ENCODE assay signal across 21 mouse cellular contexts in the genomic region with DNA sequence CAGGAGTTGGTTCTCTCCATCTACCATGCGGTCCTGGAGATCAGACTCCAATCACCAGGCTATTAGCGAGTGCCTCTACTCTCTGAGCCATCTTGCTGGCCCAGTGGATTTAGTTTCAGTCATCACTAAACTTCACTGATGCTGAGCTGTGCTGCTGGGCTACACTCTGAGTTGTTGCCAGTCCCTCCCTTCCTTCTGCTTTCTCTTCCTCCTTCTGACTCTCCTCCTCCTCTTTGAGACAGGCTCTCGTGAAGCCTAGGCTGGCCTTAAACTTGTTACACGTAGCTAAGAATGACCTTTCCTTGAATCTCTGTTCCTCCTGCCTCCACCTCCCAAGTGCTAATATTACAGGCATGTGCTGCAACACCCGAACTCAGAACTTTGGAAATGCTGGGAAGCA. TPM values are rescaled to one million over a fixed set of nuclear protein-coding genes. Genes with fewer than 3 reads are reported as not detected.
DNase-seq lines count a peak whose midpoint lies in the region; ATAC-seq lines count a peak whose summit lies in the region.
"Had no signal": no experiment of that assay in that cellular context is flagged by ENCODE, and none has a peak within 500 bp of the region (broad histone marks: within the 10 kb centered on the region; RNA-seq: fewer than 3 reads in every experiment).

No protein-coding gene starts in this region.

- intact Hi-C loops in heart, postnatal 14 days (cut with DNase I), result no loop called here

- DNase-seq in A20 (ENCODE audit: low read depth, low spot score), result peak; percentile 34
- no peak for DNase-seq in thymus, postnatal 14 days
- DNase-seq in kidney, postnatal 36 days, result no peak
- DNase-seq in heart, postnatal 14 days, result no peak
- DNase-seq: adrenal gland, adult 2 months; adrenal gland, postnatal 10 days; adrenal gland, postnatal 25 days; B cell, adult 2 months; cerebellum, adult 11 months; cerebellum, adult 18-20 months; cerebellum, adult 8-10 months; cerebellum, adult 9-11 months; cerebellum, postnatal 14 days; cerebellum, postnatal 36 days; embryo, embryonic 11 days had no signal

- peak; percentile 55 for ATAC-seq in granulocyte monocyte progenitor cell, adult 5-6 weeks (replicated peaks; ENCODE audit: poor library complexity, severe bottlenecking)
- ATAC-seq in megakaryocyte progenitor cell, adult 5-6 weeks (replicated peaks; ENCODE audit: poor library complexity), result 0 out of 2 replicates have a peak, but pooled peaks have one; percentile 39
- ATAC-seq: CD4-positive, CD25-positive, alpha-beta regulatory T cell, adult 4 months; forebrain, embryonic 14.5 days; forebrain, embryonic 16.5 days; Patski had no signal

RNA-seq across cellular contexts. Expression of gene Usp37, which starts 15.0 kb away (rescaled TPM):
- 26.4 and 54.1 TPM in 2 replicates for total RNA-seq in granulocyte monocyte progenitor cell, adult 5-6 weeks (2014; fragmentation: Nextera tagmentation)
- total RNA-seq in granulocyte monocyte progenitor cell, adult 5-6 weeks (2017), result 37.1 and 37.4 TPM in 2 replicates
- 27.7 and 29.5 TPM in 2 replicates for total RNA-seq in megakaryocyte progenitor cell, adult 5-6 weeks (2015)
- total RNA-seq in megakaryocyte progenitor cell, adult 5-6 weeks (2017), result 30.5 and 42.6 TPM in 2 replicates
- 10 to 100 TPM; 10.8 to 12.4 TPM for total RNA-seq in heart, postnatal 14 days (2021)

RNA-seq across cellular contexts. Expression of gene Plcd4, which starts 16.4 kb away (rescaled TPM):
- not detected in 2 replicates for total RNA-seq in granulocyte monocyte progenitor cell, adult 5-6 weeks (2014; fragmentation: Nextera tagmentation)
- total RNA-seq in granulocyte monocyte progenitor cell, adult 5-6 weeks (2017), result 0.05 TPM in 1 of 2 replicates, not detected in the other
- not detected in 2 replicates for total RNA-seq in megakaryocyte progenitor cell, adult 5-6 weeks (2015)
- not detected in 2 replicates for total RNA-seq in megakaryocyte progenitor cell, adult 5-6 weeks (2017)
- not detected for total RNA-seq in heart, postnatal 14 days (2021)

RNA-seq across cellular contexts. Expression of gene Zfp142, which starts 29.0 kb away (rescaled TPM):
- 16.3 and 17.1 TPM in 2 replicates for total RNA-seq in granulocyte monocyte progenitor cell, adult 5-6 weeks (2014; fragmentation: Nextera tagmentation)
- 9.5 and 10.0 TPM in 2 replicates for total RNA-seq in granulocyte monocyte progenitor cell, adult 5-6 weeks (2017)
- total RNA-seq in megakaryocyte progenitor cell, adult 5-6 weeks (2015), result 16.6 and 17.9 TPM in 2 replicates
- 7.1 and 8.4 TPM in 2 replicates for total RNA-seq in megakaryocyte progenitor cell, adult 5-6 weeks (2017)
- total RNA-seq in heart, postnatal 14 days (2021), result 10 to 100 TPM; 12.1 to 14.2 TPM

RNA-seq across cellular contexts. Expression of gene Bcs1l, which starts 29.0 kb away (rescaled TPM):
- 29.0 and 30.3 TPM in 2 replicates for total RNA-seq in granulocyte monocyte progenitor cell, adult 5-6 weeks (2014; fragmentation: Nextera tagmentation)
- total RNA-seq in granulocyte monocyte progenitor cell, adult 5-6 weeks (2017), result 20.0 and 28.8 TPM in 2 replicates
- total RNA-seq in megakaryocyte progenitor cell, adult 5-6 weeks (2015), result 18.4 and 28.7 TPM in 2 replicates
- 22.7 and 28.0 TPM in 2 replicates for total RNA-seq in megakaryocyte progenitor cell, adult 5-6 weeks (2017)
- 10 to 100 TPM; 25.3 to 27.0 TPM for total RNA-seq in heart, postnatal 14 days (2021)

RNA-seq across cellular contexts. Expression of gene Rnf25, which starts 42.1 kb away (rescaled TPM):
- 20.8 and 34.3 TPM in 2 replicates for total RNA-seq in granulocyte monocyte progenitor cell, adult 5-6 weeks (2014; fragmentation: Nextera tagmentation)
- 17.5 and 28.2 TPM in 2 replicates for total RNA-seq in granulocyte monocyte progenitor cell, adult 5-6 weeks (2017)
- total RNA-seq in megakaryocyte progenitor cell, adult 5-6 weeks (2015), result 16.3 and 16.7 TPM in 2 replicates
- total RNA-seq in megakaryocyte progenitor cell, adult 5-6 weeks (2017), result 24.3 and 43.2 TPM in 2 replicates
- total RNA-seq in heart, postnatal 14 days (2021), result 10 to 100 TPM; 16.5 to 21.5 TPM
